Mouse (Mus musculus) limb, embryonic 12.5 days (tissue): Measurements from ENCODE around the gene Mical2. TPM values are rescaled to one million over a fixed set of nuclear protein-coding genes. Genes with fewer than 3 reads are reported as not detected.

Experiments
- ATAC-seq: fragments of 200-750 bp; cut with Nextera tagmentation; 2 replicates; pipeline ENCODE4 v1.8.0; 2017; ENCODE audit warnings: low read depth, moderate TSS enrichment; ENCODE audit not compliant: insufficient number of reproducible peaks, insufficient read depth, low FRiP score, low TSS enrichment
- H3K27ac ChIP-seq: fragments of 300-500 bp; sonication (generic); 2 replicates; pipeline ENCODE4 v1.5.1; 2016; ENCODE audit warnings: mild to moderate bottlenecking, moderate library complexity
- H3K27me3 ChIP-seq: fragments of 300-500 bp; sonication (generic); 2 replicates; pipeline ENCODE4 v1.6.1; 2016; ENCODE audit warnings: mild to moderate bottlenecking, moderate library complexity
- H3K36me3 ChIP-seq: fragments of 300-500 bp; sonication (generic); 2 replicates; pipeline ENCODE4 v1.6.1; 2016; ENCODE audit warnings: mild to moderate bottlenecking, moderate library complexity
- H3K4me1 ChIP-seq: fragments of 300-500 bp; sonication (generic); replicated peaks from 2 replicates; pipeline ENCODE4 v1.6.1; 2016
- H3K4me2 ChIP-seq: fragments of 300-500 bp; sonication (generic); 2 replicates; pipeline ENCODE4 v1.6.1; 2016; ENCODE audit warnings: mild to moderate bottlenecking, moderate library complexity
- H3K4me3 ChIP-seq: fragments of 300-500 bp; sonication (generic); replicated peaks from 2 replicates; pipeline ENCODE4 v1.5.1; 2016; ENCODE audit warnings: mild to moderate bottlenecking
- H3K9ac ChIP-seq: fragments of 300-500 bp; sonication (generic); replicated peaks from 2 replicates; pipeline ENCODE4 v1.6.1; 2016; ENCODE audit warnings: mild to moderate bottlenecking, moderate library complexity
- H3K9me3 ChIP-seq: fragments of 300-500 bp; sonication (generic); 2 replicates; pipeline ENCODE4 v1.6.1; 2016; ENCODE audit warnings: mild to moderate bottlenecking, moderate library complexity
- WGBS: fragments of 180-500 bp; shearing (Covaris S2); methylation state at CpG from one replicate; pipeline ENCODE4 v1.1.7; 2016; 5-methylcytosine and 5-hydroxymethylcytosine counted together
- polyA plus RNA-seq: library from polyadenylated mRNA; unstranded; fragments of >200 nt; fragmentation: Nextera tagmentation; extraction: Ambion mirVana; gene quantifications from 2 replicates; pipeline ENCODE4 v1.2.1, GENCODE M21; 2016

Mical2 gene
- polyA plus RNA-seq, 1 experiment from 2014 or later, result 2.4 TPM

DNA sequence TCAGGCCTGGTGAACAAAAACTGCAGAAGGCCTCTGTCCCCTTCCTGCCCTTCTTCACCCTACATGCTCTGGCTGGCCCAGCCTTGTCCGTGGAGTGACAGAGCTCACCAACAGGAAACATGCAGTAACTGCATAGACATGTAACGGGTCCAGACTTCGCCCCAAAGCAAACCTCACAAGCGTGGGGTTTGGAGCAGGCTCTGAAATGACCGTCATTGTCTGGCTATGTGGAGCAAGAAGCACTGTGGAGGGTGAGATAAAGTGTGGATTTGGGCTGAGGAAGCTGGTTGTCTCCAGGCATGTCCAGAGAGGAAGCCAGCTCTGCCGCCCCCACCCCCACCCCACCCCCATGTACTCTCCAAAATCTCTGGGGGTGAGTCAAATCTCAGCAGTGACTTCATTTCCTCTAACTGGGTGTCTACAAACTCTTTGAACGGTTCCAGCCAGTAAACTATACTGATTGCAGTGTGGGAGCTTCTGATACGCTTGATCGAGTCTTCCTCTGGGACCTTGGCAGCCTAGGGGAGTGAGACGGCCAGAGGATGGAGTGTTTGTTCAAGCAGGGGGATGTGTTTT lies 74.0 kb downstream of the Mical2 start:
- H3K9ac ChIP-seq, result no peak overlapping the region
- H3K36me3 ChIP-seq, result no peaks in the 10 kb centered on the region
- H3K4me3 ChIP-seq, result no peak overlapping the region
- no peak overlapping the region for H3K4me2 ChIP-seq
- H3K4me1 ChIP-seq, result no peaks in the 10 kb centered on the region
- no peak overlapping the region for H3K27ac ChIP-seq
- H3K9me3 ChIP-seq, result no peaks in the 10 kb centered on the region
- no peaks in the 10 kb centered on the region for H3K27me3 ChIP-seq
- ATAC-seq, result no peak
- 74% methylated on average over 10 of the region's 10 CpGs for WGBS

DNA sequence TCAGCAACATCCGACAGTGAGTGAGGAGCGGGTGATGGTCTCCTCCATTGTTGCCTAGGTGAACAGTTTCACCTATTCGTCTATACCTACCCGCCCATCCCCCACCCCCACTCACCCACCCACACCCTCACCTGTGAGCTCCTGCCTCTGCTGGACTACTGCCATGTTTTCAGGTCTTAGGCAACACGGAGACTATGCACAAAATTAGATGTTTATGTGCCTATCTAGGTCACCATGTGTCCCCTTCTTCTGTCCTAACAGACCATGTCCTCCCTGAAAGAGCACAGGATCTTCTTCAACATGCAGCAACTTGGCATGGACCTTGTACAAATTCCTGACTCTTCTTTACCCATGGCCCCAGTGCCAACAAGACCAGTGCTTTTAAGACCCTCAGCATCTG lies 74.5 kb downstream of the Mical2 start:
- Histone ChIP-seq H3K4me3 (no peak overlapping the region), H3K4me2 (no peak overlapping the region), H3K4me1 (no peaks in the 10 kb centered on the region), H3K36me3 (no peaks in the 10 kb centered on the region), H3K27ac (no peak overlapping the region), H3K27me3 (no peaks in the 10 kb centered on the region), H3K9me3 (no peaks in the 10 kb centered on the region), H3K9ac (no peak overlapping the region)
- 86% methylated on average over 5 of the region's 5 CpGs for WGBS
- no peak for ATAC-seq

DNA sequence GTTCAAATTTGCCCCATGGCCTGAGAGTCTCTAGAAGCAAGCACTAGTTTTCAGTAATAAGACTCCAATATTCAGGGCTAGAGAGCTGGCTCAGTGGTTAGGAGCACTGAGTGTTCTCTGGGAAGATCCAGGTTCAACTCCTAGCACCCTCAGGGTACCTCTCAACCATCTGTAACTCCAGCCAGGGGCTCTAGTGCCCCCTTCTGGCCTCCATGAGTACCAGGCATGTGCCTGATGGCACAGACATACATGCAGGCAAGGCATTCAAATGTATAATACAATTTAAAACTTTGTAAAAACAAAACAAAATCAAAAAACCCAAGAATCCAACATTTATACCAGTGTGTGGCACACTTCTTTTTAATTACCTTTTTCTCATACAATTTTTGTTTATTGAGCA lies 75.4 kb downstream of the Mical2 start:
- Histone ChIP-seq H3K4me1 (no peaks in the 10 kb centered on the region), H3K9me3 (no peaks in the 10 kb centered on the region), H3K4me3 (no peak overlapping the region), H3K9ac (no peak overlapping the region), H3K27ac (no peak overlapping the region), H3K36me3 (no peaks in the 10 kb centered on the region), H3K4me2 (no peak overlapping the region), H3K27me3 (no peaks in the 10 kb centered on the region)
- no peak for ATAC-seq

DNA sequence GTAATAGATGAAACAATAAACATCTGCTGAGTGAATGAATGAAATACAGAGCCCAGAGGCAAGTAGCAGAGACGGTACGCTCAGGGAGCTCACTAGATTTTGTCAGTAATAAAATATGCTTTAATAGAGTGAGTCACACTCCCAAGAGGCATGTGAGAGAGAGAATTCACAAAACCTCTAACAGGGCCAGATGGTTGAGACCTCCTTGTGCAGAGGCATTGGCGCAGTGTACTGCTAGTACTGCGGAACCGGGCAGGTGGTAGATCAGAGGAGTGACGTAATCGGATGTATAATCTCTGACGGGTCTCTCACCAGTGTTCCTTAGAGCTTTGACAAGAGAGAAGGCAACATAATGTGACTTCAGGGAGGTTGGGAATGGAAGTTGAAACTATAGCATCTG lies 78.7 kb downstream of the Mical2 start:
- WGBS, result 70% methylated on average over 8 of the region's 8 CpGs
- no peak for ATAC-seq

DNA sequence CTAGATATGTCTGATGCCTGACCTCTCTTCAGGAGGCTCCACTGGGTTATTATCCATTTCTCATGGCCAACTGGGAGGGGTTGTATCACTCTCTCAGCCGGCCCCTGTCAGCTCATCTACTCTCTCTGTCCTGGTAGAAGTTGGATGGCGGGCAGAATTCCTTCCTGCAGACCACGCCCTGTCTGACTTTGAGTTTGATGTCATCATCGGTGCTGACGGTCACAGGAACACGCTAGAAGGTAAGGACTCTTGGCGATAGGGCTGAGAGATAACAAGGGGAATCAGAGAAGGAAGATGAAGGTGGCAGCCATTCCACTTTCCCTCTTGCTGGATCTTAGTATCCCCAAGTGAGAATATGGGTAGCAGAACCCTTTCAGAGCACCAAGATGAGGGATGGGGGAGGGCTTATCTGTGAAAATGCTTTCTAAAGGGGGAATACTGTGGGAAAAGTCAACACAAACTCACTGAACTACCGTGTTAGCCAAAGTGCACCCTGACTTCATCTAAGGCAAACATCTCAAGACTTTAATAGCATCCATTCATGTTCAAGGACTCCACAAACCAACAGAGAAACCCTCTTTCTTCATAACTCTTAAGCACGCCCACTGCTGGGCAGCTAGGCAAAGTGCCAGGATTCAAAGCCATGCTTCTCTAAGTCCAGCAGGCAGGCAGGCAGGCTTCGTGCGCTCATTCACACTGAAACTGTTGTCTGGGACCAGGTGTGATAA lies 83.8 kb downstream of the Mical2 start:
- no peak overlapping the region for H3K9ac ChIP-seq
- 87% methylated on average over 11 of the region's 11 CpGs for WGBS
- H3K4me1 ChIP-seq, result peaks cover 7% of the 10 kb centered on the region
- H3K4me2 ChIP-seq, result no peak overlapping the region
- H3K27me3 ChIP-seq, result peaks cover 3% of the 10 kb centered on the region; the same call in 1 of the 2 replicates
- ATAC-seq, result no peak
- no peaks in the 10 kb centered on the region for H3K36me3 ChIP-seq
- H3K9me3 ChIP-seq, result no peaks in the 10 kb centered on the region
- no peak overlapping the region for H3K4me3 ChIP-seq
- no peak overlapping the region for H3K27ac ChIP-seq

More for the DNA sequence above, 78.7 kb downstream of the Mical2 start:
- H3K9me3 ChIP-seq, result no peaks in the 10 kb centered on the region
- no peaks in the 10 kb centered on the region for H3K36me3 ChIP-seq
- H3K9ac ChIP-seq, result no peak overlapping the region
- no peak overlapping the region for H3K4me2 ChIP-seq
- H3K4me1 ChIP-seq, result no peaks in the 10 kb centered on the region
- no peak overlapping the region for H3K4me3 ChIP-seq
- H3K27ac ChIP-seq, result no peak overlapping the region
- no peaks in the 10 kb centered on the region; the same call in 1 of the 2 replicates for H3K27me3 ChIP-seq

DNA sequence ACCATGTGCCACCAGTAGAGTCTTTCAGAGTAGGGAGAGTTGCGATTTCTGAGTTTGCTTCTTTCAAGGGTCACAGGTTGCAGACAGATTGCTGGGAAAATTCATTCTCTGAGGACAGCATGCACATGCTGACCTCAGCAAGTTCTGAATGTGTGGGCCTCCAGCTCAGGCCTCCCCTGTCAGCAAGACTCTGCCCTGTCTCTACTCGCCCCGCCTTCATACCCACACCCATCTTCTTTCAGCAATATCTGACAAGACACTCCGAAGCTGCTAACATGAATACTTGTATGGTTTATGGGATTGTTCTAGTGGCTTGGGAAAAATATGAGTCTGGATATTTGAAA lies 84.3 kb downstream of the Mical2 start:
- Histone ChIP-seq H3K36me3 (no peaks in the 10 kb centered on the region), H3K4me1 (peaks cover 7% of the 10 kb centered on the region), H3K9ac (no peak overlapping the region), H3K27me3 (peaks cover 3% of the 10 kb centered on the region; the same call in 1 of the 2 replicates), H3K4me3 (no peak overlapping the region), H3K9me3 (no peaks in the 10 kb centered on the region), H3K4me2 (no peak overlapping the region), H3K27ac (no peak overlapping the region)
- ATAC-seq, result no peak
- 86% methylated on average over 4 of the region's 4 CpGs for WGBS

DNA sequence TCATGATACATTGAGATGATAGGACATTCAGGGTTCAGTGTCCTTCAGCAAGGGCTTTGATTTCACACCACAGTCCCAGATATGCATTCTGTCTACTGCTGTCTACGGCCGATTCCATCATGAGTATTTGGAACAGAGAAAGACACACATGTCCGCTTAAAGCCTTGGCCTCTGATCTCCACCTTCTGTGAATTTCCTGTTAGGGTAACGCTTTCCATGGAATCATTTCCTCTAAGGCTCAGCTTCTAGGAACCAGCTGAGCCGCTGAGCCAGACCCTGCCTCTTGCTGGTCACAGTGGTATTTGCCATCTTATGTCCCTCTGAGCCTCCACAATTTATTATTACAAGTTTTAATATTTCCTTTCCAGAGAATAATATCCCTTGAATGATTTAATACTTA lies 87.6 kb downstream of the Mical2 start:
- Histone ChIP-seq H3K27me3 (peaks cover 3% of the 10 kb centered on the region; the same call in 1 of the 2 replicates), H3K27ac (no peak overlapping the region), H3K4me2 (no peak overlapping the region), H3K4me1 (peaks cover 7% of the 10 kb centered on the region), H3K9me3 (no peaks in the 10 kb centered on the region), H3K4me3 (no peak overlapping the region), H3K9ac (no peak overlapping the region), H3K36me3 (no peaks in the 10 kb centered on the region)
- 70% methylated on average over 5 of the region's 5 CpGs for WGBS
- ATAC-seq, result no peak

DNA sequence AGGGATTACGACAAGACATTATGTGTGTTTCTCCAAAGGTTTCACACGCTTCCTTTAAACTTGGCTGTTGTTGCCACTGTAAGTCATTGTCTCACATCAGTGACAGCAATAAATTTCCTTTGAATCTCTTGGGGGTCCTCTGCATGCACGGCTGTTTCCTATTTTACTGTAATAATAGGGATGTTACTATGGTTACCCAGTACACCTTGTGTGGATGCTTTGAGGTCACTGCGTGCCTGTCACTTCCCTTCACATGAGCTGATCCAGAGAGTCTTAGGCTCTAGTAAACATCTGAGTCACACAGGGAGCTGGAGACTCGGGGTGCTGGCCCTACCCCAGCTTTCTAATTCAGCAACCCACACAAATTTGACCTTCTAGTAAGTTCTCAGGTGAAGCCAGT lies 88.0 kb downstream of the Mical2 start:
- H3K36me3 ChIP-seq, result no peaks in the 10 kb centered on the region

DNA sequence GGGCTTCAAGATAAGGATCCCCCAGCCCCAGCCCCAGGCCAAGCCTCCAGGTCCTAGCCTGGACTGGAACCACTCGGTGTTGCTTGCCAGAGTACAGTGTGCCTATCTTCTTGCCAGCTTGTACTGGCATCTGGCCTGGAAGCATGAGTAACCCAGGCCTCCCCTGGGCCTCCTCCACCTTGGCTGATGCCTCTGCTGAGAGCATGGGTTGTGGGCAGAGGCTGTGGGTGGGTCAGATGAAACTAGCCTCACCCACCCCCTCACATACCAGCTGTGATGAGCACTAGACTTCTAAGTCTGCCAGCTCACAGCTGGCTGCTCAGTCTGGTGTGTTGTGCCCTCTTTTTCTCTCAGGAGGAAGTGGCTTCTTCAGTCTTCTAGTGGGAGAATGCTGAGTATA lies 90.6 kb downstream of the Mical2 start:
- Histone ChIP-seq H3K4me2 (no peak overlapping the region), H3K36me3 (no peaks in the 10 kb centered on the region), H3K27me3 (0 out of 2 replicates have a peak, but pooled peaks cover 3% of the 10 kb centered on the region), H3K4me1 (peaks cover 30% of the 10 kb centered on the region), H3K9me3 (no peaks in the 10 kb centered on the region), H3K27ac (no peak overlapping the region), H3K4me3 (no peak overlapping the region), H3K9ac (no peak overlapping the region)
- ATAC-seq, result no peak
- 79% methylated on average over 1 of the region's 1 CpGs for WGBS

More for the DNA sequence above, 88.0 kb downstream of the Mical2 start:
- H3K4me3 ChIP-seq, result no peak overlapping the region
- no peak overlapping the region for H3K9ac ChIP-seq
- peaks cover 3% of the 10 kb centered on the region; the same call in 1 of the 2 replicates for H3K27me3 ChIP-seq
- no peak overlapping the region for H3K27ac ChIP-seq
- H3K9me3 ChIP-seq, result no peaks in the 10 kb centered on the region
- no peak for ATAC-seq
- WGBS, result 39% methylated on average over 5 of the region's 5 CpGs
- H3K4me2 ChIP-seq, result no peak overlapping the region
- peaks cover 8% of the 10 kb centered on the region for H3K4me1 ChIP-seq

DNA sequence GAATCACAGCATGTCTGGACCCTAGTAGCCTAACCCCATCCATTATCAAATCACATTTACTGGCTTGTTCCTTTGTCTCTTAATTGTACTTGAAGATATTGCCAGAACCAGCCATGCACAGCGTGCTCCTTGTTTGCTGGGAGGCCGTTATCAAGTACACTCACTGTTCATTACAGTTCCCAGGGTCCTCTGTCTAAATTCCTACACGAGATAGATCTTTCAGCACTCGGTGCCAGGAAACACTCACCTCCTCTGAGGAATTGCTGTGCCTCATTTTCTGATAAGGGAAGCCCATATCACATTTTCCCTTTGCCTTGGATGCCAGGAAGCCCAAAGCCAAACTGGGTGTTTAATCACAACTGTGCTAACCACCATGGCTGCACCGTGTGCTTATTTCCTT lies 91.8 kb downstream of the Mical2 start:
- WGBS, result 71% methylated on average over 5 of the region's 5 CpGs
- ATAC-seq, result no peak

DNA sequence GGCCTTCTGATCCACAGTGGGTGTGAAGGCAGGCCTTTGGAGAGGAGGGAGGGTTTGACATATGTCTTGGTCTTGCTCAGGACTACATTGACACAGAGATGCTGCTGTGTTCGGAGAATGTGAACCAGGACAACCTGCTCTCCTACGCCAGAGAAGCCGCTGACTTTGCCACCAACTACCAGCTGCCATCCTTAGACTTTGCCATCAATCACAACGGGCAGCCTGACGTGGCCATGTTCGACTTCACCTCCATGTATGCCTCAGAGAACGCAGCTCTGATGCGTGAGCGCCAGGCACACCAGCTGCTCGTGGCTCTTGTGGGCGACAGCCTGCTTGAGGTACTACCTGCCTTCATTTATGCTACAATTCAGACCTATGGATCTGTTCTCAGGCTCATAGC lies 92.7 kb downstream of the Mical2 start:
- no peaks in the 10 kb centered on the region for H3K9me3 ChIP-seq
- H3K27ac ChIP-seq, result no peak overlapping the region
- H3K4me1 ChIP-seq, result peaks cover 42% of the 10 kb centered on the region
- no peaks in the 10 kb centered on the region for H3K36me3 ChIP-seq
- H3K4me3 ChIP-seq, result no peak overlapping the region
- WGBS, result 91% methylated on average over 11 of the region's 11 CpGs
- H3K27me3 ChIP-seq, result peaks cover 4% of the 10 kb centered on the region; the same call in 1 of the 2 replicates
- H3K4me2 ChIP-seq, result no peak overlapping the region
- ATAC-seq, result no peak
- no peak overlapping the region for H3K9ac ChIP-seq

More for the DNA sequence above, 91.8 kb downstream of the Mical2 start:
- H3K9me3 ChIP-seq, result no peaks in the 10 kb centered on the region
- H3K9ac ChIP-seq, result no peak overlapping the region
- H3K27ac ChIP-seq, result no peak overlapping the region
- H3K4me3 ChIP-seq, result no peak overlapping the region
- no peak overlapping the region for H3K4me2 ChIP-seq
- peaks cover 4% of the 10 kb centered on the region; the same call in 1 of the 2 replicates for H3K27me3 ChIP-seq
- H3K36me3 ChIP-seq, result no peaks in the 10 kb centered on the region
- H3K4me1 ChIP-seq, result peaks cover 42% of the 10 kb centered on the region
